Mouse (Mus musculus) embryonic facial prominence, embryonic 12.5 days (tissue): ENCODE data around the gene Cep128. TPM values are rescaled to one million over a fixed set of nuclear protein-coding genes. Genes with fewer than 3 reads are reported as not detected.

ENCODE experiments used
- ATAC-seq: fragments of 200-750 bp; cut with Nextera tagmentation; 2 replicates; pipeline ENCODE4 v1.8.0; 2017; ENCODE audit not compliant: insufficient number of reproducible peaks, insufficient read depth, low FRiP score, low TSS enrichment
- H3K27ac ChIP-seq: fragments of 300-500 bp; sonication (generic); 2 replicates; pipeline ENCODE4 v1.5.1; 2016; ENCODE audit warnings: mild to moderate bottlenecking
- H3K27me3 ChIP-seq: fragments of 300-500 bp; sonication (generic); 2 replicates; pipeline ENCODE4 v1.6.1; 2016; ENCODE audit warnings: mild to moderate bottlenecking, moderate library complexity
- H3K36me3 ChIP-seq: fragments of 300-500 bp; sonication (generic); 2 replicates; pipeline ENCODE4 v1.6.1; 2016; ENCODE audit warnings: mild to moderate bottlenecking
- H3K4me1 ChIP-seq: fragments of 300-500 bp; sonication (generic); 2 replicates; pipeline ENCODE4 v1.6.1; 2016
- H3K4me2 ChIP-seq: fragments of 300-500 bp; sonication (generic); replicated peaks from 2 replicates; pipeline ENCODE4 v1.6.1; 2016; ENCODE audit warnings: mild to moderate bottlenecking, moderate library complexity
- H3K4me3 ChIP-seq: fragments of 300-500 bp; sonication (generic); 2 replicates; pipeline ENCODE4 v1.5.1; 2016; ENCODE audit warnings: mild to moderate bottlenecking
- H3K9ac ChIP-seq: fragments of 300-500 bp; sonication (generic); 2 replicates; pipeline ENCODE4 v1.6.1; 2016; ENCODE audit warnings: mild to moderate bottlenecking, moderate library complexity
- H3K9me3 ChIP-seq: fragments of 300-500 bp; sonication (generic); 2 replicates; pipeline ENCODE4 v1.6.1; 2016; ENCODE audit warnings: mild to moderate bottlenecking, moderate library complexity
- WGBS: fragments of 180-500 bp; shearing (Covaris S2); methylation state at CpG from one replicate; pipeline ENCODE4 v1.1.7; 2016; 5-methylcytosine and 5-hydroxymethylcytosine counted together
- polyA plus RNA-seq: library from polyadenylated mRNA; unstranded; fragments of >200 nt; fragmentation: Nextera tagmentation; extraction: Ambion mirVana; gene quantifications from 2 replicates; pipeline ENCODE4 v1.2.1, GENCODE M21; 2016

The Cep128 gene
- polyA plus RNA-seq, 1 experiment from 2014 or later, result 9.3 TPM

DNA sequence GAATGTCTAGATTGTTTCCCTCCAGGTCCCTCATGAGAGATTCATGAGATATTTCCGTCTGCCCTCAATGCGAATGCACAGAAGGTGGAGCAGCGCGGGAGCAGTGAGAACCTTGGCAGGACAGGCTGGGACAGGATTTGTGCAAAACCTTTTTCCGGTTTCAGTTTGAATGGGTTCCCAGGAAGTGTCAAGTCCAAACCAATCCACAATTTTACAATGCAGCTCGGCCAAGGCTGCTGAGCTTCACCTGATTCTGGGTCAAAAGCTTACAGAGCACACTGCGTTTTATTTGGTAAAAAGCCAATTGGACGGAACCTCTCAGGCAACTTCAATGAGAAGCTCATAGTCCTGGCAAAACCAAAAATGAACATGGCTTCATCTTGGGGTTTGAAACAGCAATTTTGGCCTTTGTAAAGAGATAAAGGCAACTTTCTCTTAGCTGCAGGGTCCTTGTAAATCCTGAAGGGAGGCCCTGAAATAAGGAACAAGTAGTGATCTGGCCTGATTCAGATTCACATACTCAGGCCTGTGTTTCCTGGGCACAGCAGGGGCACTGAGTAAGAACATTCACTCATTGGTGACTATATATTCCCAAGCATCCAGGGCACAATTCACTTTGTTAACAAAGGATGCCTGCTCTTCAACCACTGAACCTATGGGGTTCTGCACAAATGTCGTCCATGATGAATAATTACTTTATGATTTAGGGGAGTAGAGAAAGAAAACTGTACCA lies 333.4 kb downstream of the Cep128 start:
- no peaks in the 10 kb centered on the region for H3K36me3 ChIP-seq
- no peak overlapping the region for H3K4me2 ChIP-seq
- 86% methylated on average over 9 of the region's 9 CpGs for WGBS
- H3K4me1 ChIP-seq, result no peaks in the 10 kb centered on the region
- ATAC-seq, result no peak
- H3K27ac ChIP-seq, result no peak overlapping the region
- H3K27me3 ChIP-seq, result no peaks in the 10 kb centered on the region
- H3K4me3 ChIP-seq, result no peak overlapping the region
- no peak overlapping the region for H3K9ac ChIP-seq
- no peaks in the 10 kb centered on the region for H3K9me3 ChIP-seq

DNA sequence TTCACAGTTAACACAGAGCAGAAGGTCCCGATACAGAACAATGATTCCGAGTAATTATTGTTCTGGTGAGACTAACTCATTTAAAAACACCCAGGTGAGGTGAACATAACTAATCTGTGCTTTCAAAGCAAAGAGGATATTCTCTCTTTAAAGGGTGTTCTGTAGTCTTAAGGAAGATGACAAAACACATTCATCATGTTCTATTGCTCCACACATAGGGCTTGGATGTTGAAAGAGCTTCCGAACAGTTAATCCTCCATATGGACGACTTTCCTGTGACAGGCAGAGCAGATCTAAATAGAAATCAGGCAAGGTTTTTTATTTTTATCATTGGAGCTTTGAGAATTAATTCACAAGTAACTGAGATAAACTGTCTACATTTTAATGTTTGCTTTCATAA lies 342.8 kb downstream of the Cep128 start:
- 84% methylated on average over 4 of the region's 4 CpGs for whole genome bisulfite sequencing

DNA sequence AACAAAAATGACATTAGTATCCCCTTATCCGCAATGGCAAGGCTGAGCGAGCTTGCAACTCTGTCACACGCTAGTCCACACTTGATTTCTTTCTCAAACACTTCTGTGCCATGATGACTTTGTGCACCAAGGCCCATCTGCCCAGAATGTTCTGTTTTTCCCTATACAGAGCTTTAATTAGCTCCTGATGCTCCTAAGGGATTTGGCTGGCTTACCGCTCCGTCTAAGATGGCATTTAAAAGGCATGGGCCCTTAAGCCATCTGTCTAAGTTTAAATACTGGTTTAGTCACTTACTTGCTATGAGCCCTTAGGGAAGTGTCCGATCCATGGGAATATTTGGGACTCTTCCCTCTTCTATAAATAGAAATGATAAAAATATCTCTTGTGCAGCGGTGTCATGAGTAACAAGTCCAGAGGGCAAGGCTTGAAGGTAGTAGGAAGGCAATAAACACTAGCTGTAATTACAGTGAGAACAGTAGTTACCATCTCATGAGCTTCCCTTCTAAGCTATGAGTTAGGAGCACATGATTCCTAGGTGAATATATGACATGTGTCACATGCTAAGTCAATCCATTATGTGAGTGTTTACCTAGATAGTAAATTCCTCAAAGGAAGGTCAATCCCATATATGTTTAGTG lies 343.8 kb downstream of the Cep128 start:
- H3K4me2 ChIP-seq, result no peak overlapping the region
- no peaks in the 10 kb centered on the region for H3K27me3 ChIP-seq
- H3K4me3 ChIP-seq, result no peak overlapping the region
- WGBS, result 65% methylated on average over 7 of the region's 7 CpGs
- no peak overlapping the region for H3K27ac ChIP-seq
- no peaks in the 10 kb centered on the region for H3K4me1 ChIP-seq
- H3K36me3 ChIP-seq, result no peaks in the 10 kb centered on the region
- H3K9me3 ChIP-seq, result no peaks in the 10 kb centered on the region
- no peak for ATAC-seq
- H3K9ac ChIP-seq, result no peak overlapping the region

More for the DNA sequence above, 342.8 kb downstream of the Cep128 start:
- Histone ChIP-seq H3K9ac (no peak overlapping the region), H3K4me3 (no peak overlapping the region), H3K4me1 (no peaks in the 10 kb centered on the region), H3K27me3 (no peaks in the 10 kb centered on the region), H3K36me3 (no peaks in the 10 kb centered on the region), H3K4me2 (no peak overlapping the region), H3K27ac (no peak overlapping the region), H3K9me3 (no peaks in the 10 kb centered on the region)
- ATAC-seq, result no peak

DNA sequence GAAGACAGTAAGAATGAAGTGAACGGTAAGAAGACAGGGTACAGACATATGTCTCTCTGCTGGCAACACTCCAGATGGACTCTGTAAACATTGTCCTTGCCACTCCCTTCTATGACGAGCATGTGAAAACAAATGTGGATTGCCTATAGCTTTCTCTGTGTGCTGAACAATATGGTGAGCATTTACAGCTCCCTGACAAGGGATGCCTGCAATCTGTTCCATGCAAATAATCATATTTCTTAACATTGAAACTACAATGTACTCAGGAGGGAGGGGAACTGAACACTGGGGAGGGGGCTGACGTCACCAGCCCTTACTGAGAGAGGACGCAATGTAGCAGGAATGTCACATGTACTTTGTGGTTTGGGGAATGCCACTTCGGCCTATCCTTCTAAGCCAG lies 355.1 kb downstream of the Cep128 start:
- Histone ChIP-seq H3K27ac (no peak overlapping the region), H3K9me3 (no peaks in the 10 kb centered on the region), H3K27me3 (no peaks in the 10 kb centered on the region), H3K36me3 (no peaks in the 10 kb centered on the region), H3K4me1 (no peaks in the 10 kb centered on the region), H3K9ac (no peak overlapping the region), H3K4me2 (no peak overlapping the region), H3K4me3 (no peak overlapping the region)
- WGBS, result 74% methylated on average over 5 of the region's 5 CpGs
- no peak for ATAC-seq

DNA sequence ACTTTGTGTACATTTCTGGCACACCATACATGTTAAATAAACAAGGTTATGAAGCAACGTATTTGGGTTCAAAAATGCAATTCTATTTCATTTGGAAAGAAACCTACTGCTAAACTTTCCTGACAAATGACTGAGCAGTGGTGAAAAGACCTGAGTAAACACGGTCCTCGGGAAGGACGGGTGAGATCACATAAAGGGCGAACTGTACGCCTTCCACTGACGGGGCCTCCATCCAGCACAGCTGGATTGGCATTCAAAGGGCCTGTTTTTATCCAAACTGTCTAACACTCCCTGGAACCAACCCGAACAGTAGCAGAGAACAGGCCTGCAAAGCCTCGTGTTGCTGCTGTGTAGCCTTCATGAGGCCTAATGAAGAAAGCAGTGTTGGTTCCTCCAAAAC lies 356.5 kb downstream of the Cep128 start:
- Histone ChIP-seq H3K27ac (0 out of 2 replicates have a peak overlapping the region, but pooled peaks have one; percentile 11), H3K36me3 (no peaks in the 10 kb centered on the region), H3K4me1 (no peaks in the 10 kb centered on the region), H3K27me3 (no peaks in the 10 kb centered on the region), H3K9ac (no peak overlapping the region), H3K9me3 (no peaks in the 10 kb centered on the region), H3K4me3 (no peak overlapping the region), H3K4me2 (no peak overlapping the region)
- WGBS, result 71% methylated on average over 9 of the region's 9 CpGs
- ATAC-seq, result no peak

DNA sequence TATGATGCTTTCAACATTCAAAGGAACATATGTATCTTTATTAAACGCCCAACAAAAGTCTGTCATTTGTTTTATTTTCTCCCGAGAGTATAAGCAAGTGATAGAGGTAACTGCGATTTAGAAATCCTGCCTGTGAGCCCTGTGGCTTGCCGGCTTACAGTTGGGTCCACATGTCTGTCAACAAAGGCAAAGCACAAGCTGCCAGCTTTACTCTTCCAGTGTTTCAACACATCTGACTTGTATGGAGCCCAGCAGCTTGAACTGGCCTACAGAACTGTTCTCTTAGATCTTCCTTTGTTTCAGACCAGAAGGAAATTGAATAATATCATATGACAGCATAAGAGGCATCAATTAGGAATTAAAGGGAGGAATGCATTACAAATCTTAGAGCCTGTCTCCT lies 357.1 kb downstream of the Cep128 start:
- Histone ChIP-seq H3K4me3 (no peak overlapping the region), H3K9ac (no peak overlapping the region), H3K27me3 (no peaks in the 10 kb centered on the region), H3K27ac (no peak overlapping the region), H3K36me3 (no peaks in the 10 kb centered on the region), H3K9me3 (no peaks in the 10 kb centered on the region), H3K4me1 (no peaks in the 10 kb centered on the region), H3K4me2 (no peak overlapping the region)
- no peak for ATAC-seq
- 76% methylated on average over 4 of the region's 4 CpGs for WGBS

DNA sequence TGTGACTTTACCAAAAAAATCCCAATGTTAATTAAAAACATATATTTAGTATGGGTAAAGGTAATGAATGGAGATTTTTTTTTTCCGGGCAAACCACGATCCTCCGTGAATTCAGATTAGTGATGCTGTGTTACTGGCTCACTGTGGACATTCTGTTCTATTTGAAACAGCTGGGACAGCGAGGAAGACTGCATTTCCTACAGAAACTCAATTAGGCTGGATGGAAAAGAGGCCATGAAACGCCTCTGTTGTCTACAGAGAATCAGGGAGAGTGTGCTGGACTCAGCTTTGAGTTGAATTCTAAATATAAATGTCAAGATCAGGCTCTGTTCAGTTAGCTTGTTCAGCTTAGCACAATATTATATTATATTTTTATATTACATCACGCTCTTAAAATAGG lies 369.1 kb downstream of the Cep128 start:
- 40% methylated on average over 6 of the region's 6 CpGs for WGBS
- H3K9ac ChIP-seq, result no peak overlapping the region
- no peaks in the 10 kb centered on the region for H3K9me3 ChIP-seq
- no peaks in the 10 kb centered on the region for H3K27me3 ChIP-seq
- no peak overlapping the region for H3K4me3 ChIP-seq
- H3K4me1 ChIP-seq, result peaks cover 12% of the 10 kb centered on the region
- no peak overlapping the region for H3K4me2 ChIP-seq
- no peaks in the 10 kb centered on the region for H3K36me3 ChIP-seq
- no peak overlapping the region for H3K27ac ChIP-seq
- no peak for ATAC-seq

DNA sequence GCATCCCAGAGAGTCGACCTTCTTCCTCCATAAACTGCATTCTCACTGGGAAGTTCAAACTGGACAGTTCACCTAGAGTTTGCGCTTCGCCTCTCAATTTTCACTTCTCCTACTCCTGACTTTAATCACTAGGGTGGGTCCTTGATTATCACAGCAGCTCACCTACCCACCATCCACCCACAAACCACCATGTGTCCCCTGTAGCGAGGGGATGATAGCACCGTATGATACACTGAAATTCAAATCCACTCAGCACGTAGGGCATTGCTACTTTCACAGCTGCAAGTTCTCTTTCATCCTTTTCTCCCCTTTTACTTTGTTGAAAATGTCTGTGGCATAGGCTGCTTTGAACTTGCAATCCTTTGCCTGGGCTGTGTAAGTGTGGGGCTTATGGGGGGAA lies 371.2 kb downstream of the Cep128 start:
- no peak overlapping the region for H3K4me2 ChIP-seq
- ATAC-seq, result no peak
- H3K4me1 ChIP-seq, result peaks cover 12% of the 10 kb centered on the region
- H3K27me3 ChIP-seq, result no peaks in the 10 kb centered on the region
- WGBS, result 79% methylated on average over 6 of the region's 6 CpGs
- H3K9ac ChIP-seq, result no peak overlapping the region
- H3K9me3 ChIP-seq, result no peaks in the 10 kb centered on the region
- no peak overlapping the region for H3K27ac ChIP-seq
- H3K36me3 ChIP-seq, result no peaks in the 10 kb centered on the region
- H3K4me3 ChIP-seq, result no peak overlapping the region

DNA sequence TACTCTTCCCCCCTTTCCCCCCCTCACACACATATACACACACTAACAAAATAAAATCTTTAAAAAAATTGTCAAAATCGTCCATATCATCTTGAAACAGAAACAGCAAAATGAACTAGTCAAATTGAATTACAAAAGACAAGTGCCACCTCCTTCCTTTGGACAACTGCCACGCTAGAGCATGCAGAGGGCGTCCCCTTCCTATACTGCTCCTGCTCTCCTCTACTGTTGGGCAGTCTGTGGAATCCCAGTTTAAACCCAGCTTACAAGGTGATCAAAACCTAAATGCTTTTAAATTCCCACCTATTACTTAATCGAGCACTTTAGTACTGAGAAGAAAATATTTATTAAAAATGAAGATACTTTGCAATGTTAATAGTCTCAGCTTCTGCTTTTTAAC lies 372.0 kb downstream of the Cep128 start:
- Histone ChIP-seq H3K9me3 (no peaks in the 10 kb centered on the region), H3K4me1 (peaks cover 12% of the 10 kb centered on the region), H3K27ac (no peak overlapping the region), H3K4me2 (no peak overlapping the region), H3K36me3 (no peaks in the 10 kb centered on the region), H3K4me3 (no peak overlapping the region), H3K9ac (no peak overlapping the region), H3K27me3 (no peaks in the 10 kb centered on the region)
- ATAC-seq, result no peak
- 72% methylated on average over 4 of the region's 4 CpGs for WGBS

DNA sequence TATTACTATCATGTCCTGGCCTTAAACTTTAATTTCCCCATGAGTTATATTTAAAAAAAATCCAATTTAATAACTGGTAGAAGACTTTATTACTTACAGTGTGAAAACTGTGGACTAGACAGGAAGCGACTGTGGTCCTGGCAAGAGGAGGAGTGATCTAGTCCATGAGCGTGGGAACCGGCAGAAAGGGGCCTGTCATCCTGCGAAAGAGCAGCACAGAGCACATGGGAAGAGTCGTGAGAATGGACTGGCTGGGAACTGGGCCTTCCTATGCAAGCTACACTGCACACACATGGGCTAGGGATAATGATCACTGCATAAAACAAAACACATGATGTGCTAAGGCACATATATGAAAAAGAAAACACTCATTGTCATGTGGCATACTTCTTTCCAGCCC lies 375.5 kb downstream of the Cep128 start:
- Histone ChIP-seq H3K27ac (no peak overlapping the region), H3K9ac (no peak overlapping the region), H3K36me3 (no peaks in the 10 kb centered on the region), H3K4me3 (no peak overlapping the region), H3K27me3 (no peaks in the 10 kb centered on the region), H3K4me1 (no peaks in the 10 kb centered on the region), H3K4me2 (no peak overlapping the region), H3K9me3 (no peaks in the 10 kb centered on the region)
- ATAC-seq, result no peak
- 83% methylated on average over 5 of the region's 5 CpGs for WGBS

DNA sequence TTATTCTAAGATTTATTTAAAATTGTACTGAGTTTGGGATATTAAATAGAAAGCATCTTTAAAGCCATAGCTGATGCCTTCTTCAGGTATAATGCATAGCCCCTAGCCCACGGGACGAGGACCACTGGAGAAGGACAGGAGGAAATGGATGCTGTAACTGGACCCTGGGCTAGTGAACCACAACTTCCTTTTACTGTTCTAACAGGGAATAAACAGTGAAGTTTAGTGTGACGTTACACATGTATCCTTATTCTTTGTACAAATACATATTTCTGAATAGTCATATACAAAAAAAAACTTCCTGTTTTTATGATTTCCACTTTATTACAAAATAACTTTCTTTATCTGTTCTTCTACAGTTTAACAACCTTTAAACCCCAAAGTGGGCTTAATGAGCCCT lies 376.0 kb downstream of the Cep128 start:
- no peak overlapping the region for H3K27ac ChIP-seq
- WGBS, result 56% methylated on average over 3 of the region's 3 CpGs
- no peak overlapping the region for H3K4me2 ChIP-seq

DNA sequence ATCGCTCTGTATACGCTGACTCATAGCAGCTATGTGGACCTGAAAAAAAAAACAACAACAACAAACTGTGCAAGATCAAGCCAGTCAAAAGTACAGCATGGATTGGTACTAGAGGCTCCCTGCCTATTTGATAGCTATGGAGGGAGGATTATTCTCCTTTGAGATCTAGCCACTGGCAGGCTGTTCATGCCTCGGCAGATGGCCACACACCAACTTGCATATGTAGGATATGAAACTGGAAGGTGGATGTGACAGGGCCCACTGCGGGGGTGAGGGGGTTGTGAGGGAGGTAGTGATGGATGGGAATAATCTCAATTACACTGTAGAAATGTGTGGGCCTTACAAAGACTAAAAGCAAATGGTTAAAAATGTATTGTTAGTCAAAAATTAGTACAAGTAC lies 386.7 kb downstream of the Cep128 start:
- WGBS, result 88% methylated on average over 4 of the region's 4 CpGs

More for the DNA sequence above, 376.0 kb downstream of the Cep128 start:
- Histone ChIP-seq H3K36me3 (no peaks in the 10 kb centered on the region), H3K9ac (no peak overlapping the region), H3K27me3 (no peaks in the 10 kb centered on the region), H3K4me1 (no peaks in the 10 kb centered on the region), H3K4me3 (no peak overlapping the region), H3K9me3 (no peaks in the 10 kb centered on the region)
- ATAC-seq, result no peak

More for the DNA sequence above, 386.7 kb downstream of the Cep128 start:
- Histone ChIP-seq H3K9me3 (no peaks in the 10 kb centered on the region), H3K27me3 (no peaks in the 10 kb centered on the region), H3K4me2 (no peak overlapping the region), H3K4me3 (no peak overlapping the region), H3K4me1 (no peaks in the 10 kb centered on the region), H3K9ac (no peak overlapping the region), H3K36me3 (no peaks in the 10 kb centered on the region), H3K27ac (no peak overlapping the region)
- no peak for ATAC-seq
